Mouse (Mus musculus): ENCODE results near the gene Myh11.

Myh11 gene

DNA sequence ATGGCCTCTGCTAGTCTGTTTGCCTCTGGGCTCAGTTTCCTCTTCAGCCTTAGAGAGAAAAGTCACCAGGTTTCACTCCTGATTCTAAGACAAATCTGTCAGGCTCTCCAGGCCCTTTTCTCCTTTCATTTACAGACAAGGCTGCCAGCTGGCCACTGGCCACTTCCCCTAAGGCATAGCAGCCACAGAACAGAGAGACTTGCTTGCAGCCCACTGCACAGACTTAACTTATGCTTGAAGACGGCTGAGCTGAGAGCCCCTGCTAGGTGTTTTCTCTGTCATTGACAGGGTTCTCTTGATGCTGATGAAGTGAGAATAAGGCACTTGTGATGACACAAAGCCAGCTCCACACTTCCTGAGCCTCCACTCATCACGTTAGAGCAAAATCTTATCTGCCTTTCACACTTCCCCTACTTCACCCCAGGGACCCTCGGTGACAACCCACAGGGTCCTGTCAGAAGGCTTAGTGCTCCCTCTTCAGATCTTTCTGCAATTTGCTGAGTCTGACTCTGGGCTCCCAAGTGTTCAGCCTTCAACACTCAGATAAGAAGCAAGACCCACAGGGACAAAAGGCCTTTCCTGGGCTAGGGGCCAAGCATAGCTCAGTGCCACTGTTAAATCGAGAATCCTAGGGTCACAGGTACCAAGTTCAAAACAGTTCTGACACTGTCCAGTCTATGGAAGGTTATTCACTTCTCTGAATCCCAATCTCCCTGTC, 25.8 kb downstream of the Myh11 start:
- no peak for DNase-seq

DNA sequence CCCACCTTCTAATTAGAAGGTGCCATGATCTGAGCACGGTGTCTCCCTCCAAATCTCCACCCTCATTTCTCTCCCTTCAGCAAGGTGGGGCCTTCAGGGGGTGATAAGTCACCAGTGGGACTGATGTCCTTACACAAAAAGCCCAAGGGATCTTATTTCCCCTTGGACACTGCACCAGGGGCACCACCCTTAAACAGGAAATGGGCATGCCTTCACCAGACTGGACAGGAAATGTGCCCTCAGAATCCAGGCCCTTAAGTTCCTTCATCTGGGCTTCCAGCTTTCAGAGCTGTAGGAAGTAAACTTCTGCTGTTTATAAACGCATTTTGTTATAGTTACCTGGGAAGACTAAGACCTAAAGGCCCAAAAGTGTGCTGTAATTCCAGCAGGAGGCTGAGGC, 26.7 kb downstream of the Myh11 start:
- DNase-seq: no peak

DNA sequence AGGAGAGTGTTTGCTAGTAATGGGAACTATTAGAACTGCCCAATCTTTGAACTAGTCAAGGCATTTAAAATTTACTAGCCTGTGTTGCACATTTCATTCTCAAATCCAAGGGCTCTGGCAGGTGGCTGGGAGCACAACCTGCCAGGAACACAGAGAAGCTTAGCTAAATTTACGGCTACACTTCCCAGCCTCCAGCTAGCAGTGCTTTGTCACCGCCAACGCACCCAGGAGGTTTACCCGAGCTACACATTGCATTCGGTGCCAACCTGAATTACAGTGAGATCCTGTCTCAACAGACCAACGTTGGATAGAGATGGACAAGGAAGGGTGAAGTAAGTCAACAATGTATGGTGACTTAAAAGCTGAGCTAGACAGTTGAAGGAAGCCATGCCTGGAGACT, 27.9 kb downstream of the Myh11 start:
- DNase-seq: no peak

DNA sequence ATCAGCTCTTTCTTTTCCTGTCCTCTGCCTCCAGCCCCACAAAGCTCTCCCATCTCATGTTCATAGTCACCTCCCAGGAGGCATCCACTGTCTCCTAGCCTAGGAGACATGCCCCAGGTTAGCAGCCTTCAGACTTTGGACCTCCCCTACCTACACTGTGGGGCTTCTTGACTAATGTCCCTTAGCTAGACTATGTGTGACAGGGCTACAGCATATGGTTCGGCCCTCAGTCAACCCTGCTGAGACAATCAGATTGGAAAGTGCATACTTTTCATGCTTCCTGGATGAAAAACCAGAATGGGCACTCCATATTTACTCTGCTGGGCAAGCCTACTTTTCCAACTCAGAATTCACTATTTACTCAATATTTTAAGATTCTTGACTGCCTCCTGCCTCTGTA, 28.8 kb downstream of the Myh11 start:
- no peak for DNase-seq

DNA sequence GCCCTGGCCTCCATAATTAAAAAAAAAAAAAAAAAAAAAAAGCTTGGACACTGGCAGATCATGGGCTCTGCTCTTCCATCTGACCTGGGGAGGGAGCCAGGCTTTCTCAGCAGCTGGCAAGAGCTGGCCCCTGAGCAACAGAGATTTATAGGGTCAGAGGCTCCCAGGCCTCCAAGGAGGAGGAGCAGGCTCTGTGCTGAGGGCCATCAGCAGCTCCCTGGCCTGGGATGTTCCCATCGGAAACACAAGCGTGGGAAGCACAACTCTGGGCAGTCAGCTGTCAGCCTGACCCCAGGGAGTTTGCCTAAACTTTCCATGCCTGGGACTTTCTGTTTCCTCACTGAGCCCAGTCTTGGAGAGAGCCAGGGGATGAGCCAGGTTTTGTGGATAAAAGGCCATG, 32.3 kb downstream of the Myh11 start:
- DNase-seq: peak; percentile 25

DNA sequence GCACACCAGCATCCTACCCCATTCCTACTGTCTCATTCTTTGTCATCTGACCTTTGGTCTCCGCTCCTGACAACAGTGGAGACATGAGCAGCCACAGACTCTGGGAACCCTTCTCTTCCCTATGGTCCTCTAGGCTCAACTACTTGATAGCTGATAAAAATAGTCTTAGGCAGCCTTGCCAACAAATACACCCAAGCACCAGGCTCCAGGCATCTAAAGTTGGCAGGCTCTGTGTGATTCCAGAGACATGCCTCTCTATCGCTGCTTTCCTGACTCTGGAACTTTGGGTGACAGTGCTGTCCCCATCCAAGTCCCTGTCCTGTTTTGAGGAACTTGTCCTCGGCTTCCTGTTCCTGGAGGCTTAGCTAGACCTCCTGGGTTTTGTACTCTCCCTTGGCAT, 37.6 kb downstream of the Myh11 start:
- no peak for DNase-seq

DNA sequence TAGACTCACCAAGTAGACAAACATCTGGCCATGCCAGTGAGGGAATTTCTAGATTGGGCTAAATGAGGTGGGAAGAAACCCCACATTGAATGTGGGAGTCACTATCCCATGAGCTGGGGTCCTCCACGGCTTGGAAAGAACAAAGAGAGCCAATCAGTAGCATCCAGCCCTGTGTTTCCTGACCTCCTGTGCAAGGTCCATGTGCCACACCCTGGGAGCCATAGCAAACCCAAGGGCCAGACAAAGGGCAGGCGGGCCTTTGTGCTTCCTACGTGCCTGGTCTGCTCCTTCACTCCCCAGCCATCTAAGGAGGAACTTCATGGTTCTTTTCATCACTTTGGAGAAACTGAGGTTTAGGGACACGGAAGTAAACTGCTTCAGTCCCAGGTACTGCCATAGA, 38.3 kb downstream of the Myh11 start:
- DNase-seq: no peak

DNA sequence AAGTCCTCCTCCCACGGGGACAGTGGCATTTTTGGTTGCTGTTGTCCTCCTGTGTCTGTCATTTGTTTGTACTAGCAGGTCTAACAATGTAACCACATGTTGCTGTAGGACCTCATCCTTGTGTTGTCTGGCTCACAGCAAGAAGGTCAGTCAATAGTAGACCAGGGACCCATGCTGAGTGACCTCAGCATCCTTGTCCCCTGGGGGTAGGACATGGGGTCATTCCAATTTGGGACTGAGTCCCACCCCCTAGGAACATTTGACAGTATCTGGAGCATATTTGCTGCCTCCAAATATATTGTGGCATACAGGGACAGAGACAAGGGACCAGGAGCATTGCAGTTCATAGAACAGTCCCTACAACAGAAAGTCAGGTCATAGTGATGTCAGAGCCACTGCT, 41.3 kb downstream of the Myh11 start:
- DNase-seq: no peak

DNA sequence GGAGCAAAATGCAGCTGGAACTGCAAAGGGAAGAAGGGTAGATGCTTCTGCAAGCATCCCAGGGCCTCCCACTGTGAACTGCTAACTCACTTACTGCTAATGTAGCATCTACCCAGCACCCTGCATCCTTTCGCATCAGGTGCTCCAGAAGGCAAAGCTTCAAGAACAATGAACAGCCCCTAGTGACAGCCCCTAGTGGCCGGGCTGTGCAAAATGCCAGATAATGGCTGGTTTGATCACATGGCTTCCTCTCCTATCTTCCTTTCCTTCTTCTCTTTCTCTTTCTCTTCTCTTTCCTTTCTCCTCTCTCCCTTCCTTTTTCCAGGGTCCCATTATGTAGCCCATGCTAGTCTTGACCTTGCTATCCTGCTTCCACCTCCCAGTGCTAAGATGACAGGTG, 48.6 kb downstream of the Myh11 start:
- no peak for DNase-seq

DNA sequence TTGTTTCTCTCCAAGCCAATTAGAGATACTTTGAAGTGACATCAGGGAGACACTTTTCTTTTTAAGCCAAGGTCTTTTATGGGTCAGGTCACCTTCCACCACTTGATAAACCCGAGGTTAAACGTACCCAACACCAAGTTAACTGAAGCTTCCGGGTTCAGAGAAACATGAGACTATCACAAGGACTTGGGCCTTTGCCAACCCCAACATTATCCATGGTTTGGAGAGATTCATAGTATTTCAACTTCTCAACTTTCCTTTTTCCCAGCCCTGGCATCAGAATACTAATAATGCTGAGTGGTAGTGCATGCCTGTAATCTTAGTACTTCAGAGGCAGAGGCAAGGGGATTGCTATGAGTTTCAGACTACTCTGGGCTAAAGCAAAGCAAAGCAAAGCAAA, 49.1 kb downstream of the Myh11 start:
- no peak for DNase-seq

DNA sequence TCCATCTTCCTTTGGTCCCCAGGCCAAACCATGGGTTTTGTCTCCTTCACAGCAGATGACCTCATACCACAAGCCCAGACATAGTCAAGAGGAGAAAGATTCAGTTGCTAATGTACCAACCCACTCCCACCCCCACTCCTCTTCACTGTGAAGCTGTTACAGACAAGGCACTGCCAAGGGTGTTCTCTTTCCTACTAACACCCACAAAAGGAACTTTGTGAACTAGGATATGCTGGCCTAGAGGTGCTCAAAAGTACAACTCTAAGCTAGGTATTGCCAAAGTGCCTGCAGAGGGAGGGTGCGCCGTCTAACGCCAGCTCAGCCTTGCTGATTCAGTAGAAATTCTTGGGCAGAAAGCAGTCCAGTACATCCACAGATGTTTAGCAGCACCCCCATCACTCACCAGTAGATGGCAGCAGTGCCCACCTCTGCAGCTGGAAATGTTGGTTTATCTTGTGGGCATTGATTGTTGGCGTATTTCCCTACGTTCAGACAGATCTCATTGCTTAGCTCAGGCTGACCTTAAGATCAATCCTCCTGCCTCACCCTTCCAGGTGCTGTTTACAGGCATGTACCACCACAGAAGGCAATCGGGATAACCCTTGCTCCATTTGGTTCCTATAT, 54.0 kb downstream of the Myh11 start:
- peak; percentile 82 for DNase-seq

DNA sequence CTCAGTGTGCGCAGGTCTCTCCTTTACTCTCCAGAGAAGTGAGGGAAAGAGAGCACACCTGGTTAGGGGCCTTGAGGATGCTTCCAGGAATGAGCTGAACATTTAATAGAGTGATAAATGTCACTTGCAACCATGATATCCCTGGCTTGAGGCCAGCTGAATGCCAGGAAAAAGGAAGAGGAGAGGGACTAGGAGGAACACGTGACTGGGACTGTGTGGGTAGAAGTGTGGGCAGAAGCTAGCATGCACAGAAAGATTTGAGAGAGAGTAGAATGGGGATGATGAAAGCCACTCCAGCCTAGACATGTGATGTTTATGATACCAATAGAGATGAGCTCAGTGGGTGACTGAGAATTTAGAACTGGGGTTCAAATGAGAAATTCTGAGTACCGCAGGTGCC, 76.0 kb downstream of the Myh11 start:
- no peak for DNase-seq

DNA sequence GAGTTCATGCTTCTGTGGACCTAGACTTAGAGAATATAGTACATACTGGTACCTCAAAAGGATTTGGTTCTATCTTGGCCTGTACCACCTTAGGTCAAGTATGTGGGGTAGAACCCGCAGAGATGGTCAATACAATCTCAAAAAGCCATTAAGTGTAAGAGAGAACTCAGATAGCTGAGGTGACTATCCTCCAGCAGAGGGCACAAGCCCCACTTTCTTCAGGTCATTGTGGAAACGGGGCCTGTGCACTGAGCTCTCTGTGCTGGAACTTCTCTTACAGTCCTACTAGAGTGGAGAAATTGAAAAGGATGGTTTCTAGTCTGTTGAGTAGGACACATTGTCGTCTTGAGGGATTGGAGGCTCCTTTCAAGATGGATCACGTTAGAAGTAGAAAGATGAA, 92.4 kb downstream of the Myh11 start:
- no peak for DNase-seq

DNA sequence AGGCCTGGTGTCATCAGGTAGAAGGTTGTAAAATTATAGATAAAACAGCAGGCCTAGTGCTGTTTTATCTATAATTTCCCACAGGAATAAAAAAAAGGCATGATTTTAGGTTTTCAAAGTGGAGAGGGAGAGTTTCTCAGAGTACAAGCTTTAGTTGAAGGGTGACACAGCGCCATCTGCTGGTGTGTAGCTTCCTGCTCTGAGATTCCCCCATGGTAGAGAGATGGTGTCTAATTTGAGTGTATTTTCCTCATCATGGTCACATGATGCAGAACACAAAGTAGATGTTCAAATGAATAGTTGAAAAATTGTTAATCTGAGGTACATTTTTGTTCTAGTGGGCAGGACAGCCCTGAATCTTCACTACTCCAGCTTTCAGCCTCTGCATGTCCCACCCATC, 95.7 kb downstream of the Myh11 start:
- peak; percentile 78 for DNase-seq

DNA sequence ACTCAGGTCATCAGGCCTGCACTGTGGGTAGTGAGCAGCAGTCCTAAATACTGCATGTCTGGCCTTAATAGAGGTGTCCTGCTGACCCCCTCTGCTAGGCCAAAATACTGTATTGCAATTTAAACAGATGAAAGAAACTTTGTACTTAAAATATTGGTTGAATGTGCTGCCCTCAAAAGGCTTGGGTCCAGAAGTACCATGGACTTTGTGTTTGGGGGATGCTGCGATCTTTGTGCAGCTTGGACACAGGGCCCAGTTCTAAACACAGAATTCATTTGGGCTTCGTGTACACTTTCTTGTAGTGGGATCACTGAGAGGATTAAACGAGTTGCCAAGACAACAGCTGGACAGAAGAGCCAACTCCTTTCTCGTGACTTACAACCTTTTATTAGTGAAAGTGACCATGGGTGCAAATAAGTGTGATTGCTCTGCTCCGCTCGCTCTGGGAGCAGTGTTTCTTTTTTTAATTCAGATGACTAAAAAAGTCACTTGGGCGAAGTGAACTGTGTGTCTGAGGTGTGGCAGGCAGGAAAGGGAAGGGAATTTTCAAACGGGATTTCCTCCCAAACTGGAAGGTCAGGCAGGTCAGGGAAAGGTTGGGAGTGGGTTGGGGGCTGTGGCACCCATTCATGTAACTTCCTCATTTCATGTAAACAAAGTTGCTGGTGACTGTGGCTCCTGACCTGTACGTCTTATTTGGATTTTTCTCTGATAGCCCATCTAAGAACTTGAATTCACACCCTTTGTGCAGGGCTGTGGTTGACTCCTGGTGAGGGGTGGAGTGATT, 96.8 kb downstream of the Myh11 start:
- peak; percentile 33 for DNase-seq

DNA sequence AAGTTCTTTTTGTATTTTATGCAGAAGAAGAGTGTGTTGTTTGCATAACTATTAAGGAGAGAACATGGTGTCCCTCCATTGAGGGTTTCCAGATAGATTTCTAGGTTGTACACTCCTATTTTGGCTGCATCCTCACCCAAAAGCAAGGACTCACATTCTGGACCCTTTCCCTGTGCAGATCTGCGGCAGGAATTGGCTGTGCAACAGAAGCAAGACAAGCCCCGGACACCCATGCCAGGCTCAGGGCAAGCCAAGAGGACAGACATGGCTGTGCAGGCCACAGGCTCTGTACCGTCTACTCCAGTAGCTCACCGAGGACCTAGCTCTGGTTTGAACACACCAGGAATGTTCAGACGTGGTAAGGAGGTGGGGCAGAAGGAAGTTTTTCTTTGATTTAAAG, 105.7 kb downstream of the Myh11 start:
- DNase-seq: no peak

DNA sequence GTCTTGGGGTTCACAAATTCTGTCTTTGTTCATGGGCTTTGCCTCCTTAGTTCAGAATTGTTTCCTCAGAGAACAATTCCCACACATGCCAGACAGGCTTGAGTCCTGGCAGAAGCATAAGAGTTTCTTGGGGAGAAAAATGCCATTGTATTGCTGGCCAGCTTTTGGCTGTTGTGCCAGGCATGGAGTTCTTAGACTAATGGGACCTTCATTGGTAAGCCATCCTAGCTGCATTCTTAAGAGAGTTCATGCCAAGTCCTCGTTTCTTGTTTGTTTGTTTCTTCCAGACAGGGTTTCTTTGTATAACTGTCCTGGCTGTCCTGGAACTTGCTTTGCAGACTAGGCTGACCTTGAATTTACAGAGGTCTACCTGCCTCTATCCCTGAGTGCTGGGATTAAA, 107.3 kb downstream of the Myh11 start:
- no peak for DNase-seq

DNA sequence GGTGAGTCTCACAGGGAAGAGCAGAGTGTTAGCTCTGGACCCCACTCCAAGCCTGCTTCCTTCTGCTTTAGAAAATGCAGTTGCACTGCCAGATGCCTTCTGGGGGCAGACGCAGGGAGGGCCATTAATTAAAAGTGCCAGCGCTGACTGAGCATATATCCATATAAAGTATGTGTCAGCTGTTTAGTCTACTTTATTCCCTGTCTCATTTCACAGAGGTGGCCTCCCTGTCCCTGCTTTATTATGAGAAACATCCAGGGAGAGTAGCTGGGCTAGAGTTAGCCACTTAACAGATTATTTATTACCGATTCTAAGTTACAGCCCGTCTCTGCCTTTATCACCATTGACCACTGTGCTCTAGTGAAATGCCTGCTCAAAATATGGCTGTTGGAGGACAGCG, 108.8 kb downstream of the Myh11 start:
- no peak for DNase-seq

DNA sequence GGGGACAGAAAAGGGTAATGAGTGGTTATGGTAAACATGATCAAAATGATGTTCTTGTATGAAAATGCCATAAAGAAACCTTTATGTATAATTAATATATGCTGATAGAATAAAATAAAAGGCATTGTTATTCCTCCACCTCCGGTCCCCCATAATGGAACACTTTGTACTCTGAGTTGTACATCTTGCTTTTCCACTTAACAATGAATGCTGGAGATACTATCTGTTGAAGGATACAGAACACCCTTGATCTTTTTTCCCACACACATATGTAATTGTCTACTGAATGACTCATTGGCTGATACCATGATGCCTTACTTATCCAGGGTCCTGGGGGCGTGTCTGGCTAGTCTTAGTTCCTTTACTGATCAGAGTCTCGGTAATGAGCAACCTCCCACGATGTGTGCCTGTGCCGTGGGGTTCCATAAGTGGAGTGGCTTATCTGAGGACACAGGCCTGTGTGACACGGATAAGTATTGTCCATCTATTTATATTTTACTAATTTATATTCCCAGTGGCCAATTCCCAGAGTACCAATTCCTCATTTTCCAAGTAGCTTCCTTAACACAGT, 110.9 kb downstream of the Myh11 start:
- peak; percentile 13 for DNase-seq

DNA sequence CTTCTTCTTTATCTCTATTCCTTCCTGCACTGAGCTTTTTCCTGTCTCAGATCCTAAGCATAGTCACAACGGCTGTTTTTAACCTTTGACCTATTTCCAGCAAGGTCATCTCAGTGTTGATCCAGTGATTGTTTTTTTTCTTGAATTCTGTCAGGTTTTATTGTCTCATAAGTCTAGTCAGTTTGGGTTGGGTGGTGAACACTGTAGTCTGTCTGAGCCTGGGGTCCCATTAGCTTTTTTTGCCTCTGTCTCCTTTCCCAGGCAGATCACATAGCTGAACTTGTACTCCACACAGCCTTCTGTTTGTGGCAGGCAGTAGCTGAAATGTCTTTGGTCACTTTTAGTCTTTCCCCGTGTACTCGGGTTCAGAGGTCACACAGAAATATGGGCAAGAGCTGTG, 113.1 kb downstream of the Myh11 start:
- no peak for DNase-seq

DNA sequence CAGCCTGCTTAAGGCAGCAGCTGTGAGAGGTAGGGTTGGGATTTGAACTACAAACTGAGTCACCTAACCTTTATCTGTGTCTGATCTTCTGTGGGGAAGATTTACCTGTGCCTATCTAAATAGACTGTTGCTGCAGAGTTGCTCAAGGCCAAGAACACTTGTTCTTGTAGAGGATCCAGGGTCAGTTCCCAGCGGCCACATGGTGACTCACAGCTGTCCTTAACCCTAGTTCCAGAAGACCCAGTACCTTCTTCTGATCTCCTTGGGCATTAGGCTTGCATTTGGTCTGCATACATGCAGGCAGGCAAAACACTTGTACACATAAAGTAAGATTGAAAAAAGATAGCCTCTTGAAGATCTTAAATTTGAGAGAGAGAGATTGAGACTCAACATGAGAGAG, 121.5 kb downstream of the Myh11 start:
- no peak for DNase-seq

DNA sequence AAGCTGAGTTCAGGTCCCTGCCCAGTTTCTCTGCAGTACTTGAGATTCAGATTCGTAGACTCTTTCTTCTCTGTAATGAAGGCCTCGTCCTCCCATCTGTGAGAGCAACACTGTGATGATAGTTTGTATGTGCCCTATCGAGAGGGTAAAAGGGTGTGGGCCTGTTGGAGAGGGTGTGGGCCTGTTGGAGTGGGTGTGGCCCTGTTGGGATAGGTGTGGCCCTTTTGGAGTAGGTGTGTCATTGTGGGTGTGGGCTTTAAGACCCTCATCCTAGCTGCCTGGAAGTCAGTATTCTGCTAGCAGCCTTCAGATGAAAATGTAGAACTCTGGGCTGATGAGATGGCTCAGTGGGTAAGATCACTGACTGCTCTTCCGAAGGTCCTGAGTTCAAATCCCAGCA, 124.7 kb downstream of the Myh11 start:
- DNase-seq: no peak

DNA sequence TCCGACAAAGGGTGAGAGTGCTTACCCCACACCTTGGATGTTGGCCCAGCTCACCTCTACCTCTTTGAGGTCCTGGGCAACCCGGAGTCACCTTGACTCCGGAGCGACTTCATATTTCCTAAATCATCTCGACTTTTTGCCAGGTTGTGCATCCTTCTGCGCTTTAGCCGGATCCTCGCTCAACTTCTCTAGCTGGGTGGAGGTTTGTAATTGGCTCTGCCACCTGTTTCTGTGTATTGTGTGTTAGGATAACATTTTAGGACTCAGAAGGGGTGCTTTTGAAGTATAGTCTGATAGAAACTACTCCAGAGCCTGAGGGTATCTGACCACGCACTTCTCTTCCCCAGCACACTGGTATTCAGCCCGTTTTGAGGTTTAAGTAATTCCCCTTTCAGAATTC, 127.4 kb downstream of the Myh11 start:
- no peak for DNase-seq

DNA sequence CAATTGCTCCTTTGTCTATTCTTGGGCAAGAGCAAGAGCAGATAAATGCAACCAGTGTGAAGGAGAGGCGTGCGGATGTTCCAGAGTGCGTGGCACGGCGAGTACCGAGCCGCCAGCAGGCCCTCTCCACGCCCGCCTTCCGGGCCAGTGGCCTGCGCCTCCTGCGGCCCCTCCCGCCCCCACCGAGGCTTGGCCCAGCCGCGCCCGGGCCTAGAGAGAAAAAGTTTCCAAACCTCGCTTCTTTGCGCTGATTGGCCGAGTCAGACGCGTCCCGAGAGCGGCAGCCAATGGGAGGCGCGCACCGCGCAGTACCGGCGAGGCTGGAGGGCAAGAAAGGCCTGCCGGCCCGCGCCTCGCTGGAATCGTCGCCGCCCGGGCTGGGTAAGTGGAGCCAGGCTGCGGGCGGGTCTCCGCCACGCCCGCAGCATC, 128.2 kb downstream of the Myh11 start, which contains the start of the genes Nde1 and Marf1:
Gene Nde1 (plus strand): TSS at position 288 of the 429 bp plus-strand sequence.
Gene Marf1 (minus strand): TSS at position 364 of the 429 bp plus-strand sequence.
- peak; percentile 94 for DNase-seq

Measured in lung, postnatal 14 days (tissue).